Comparison of ENCODE assay signal across 7 mouse cellular contexts in the genomic region with DNA sequence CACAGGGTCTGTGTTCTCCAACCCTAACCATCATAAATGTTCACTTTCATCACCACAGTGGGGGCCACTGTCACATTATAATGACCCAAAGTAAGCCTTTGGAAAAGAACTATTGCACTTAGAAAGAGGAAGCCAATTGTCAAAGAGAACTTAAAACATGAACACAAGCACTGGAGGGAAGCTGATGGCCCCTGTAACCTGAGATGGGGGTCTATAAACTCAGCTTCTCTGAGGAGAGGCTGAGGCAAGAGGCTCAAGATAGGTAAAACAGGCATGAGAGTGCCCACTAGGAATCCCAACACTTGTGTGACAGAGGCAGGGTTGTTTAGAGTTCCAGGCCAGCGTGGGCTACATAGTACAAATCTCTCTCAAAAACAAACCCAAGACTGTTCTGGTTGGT. TPM values are rescaled to one million over a fixed set of nuclear protein-coding genes. Genes with fewer than 3 reads are reported as not detected.
A peak's percentile ranks its signal among the peaks of the same experiment; 100 is the strongest.
DNase-seq lines count a peak whose midpoint lies in the region; ATAC-seq and TF ChIP-seq lines count a peak whose summit lies in the region.

No protein-coding gene starts in this region.

- no peaks in the 10 kb centered on the region for H3K36me3 ChIP-seq in thymus, adult 2 months (ENCODE audit: control insufficient read depth, insufficient read depth, low read length)
- H3K36me3 ChIP-seq in forebrain, embryonic 16.5 days (ENCODE audit: control insufficient read depth, insufficient read depth): no peaks in the 10 kb centered on the region
- no peaks in the 10 kb centered on the region for H3K36me3 ChIP-seq in limb, embryonic 13.5 days
- H3K36me3 ChIP-seq in stomach, embryonic 14.5 days (ENCODE audit: control insufficient read depth, insufficient read depth, low read length): no peaks in the 10 kb centered on the region

- peak overlapping the region; percentile 94 for H3K9ac ChIP-seq in forebrain, embryonic 16.5 days (replicated peaks; ENCODE audit: low read depth, low read length)
- no peak overlapping the region for H3K9ac ChIP-seq in limb, embryonic 13.5 days
- H3K9ac ChIP-seq in stomach, embryonic 14.5 days (replicated peaks; ENCODE audit: low read depth, low read length): no peak overlapping the region

- H3K27me3 ChIP-seq in thymus, adult 2 months (ENCODE audit: control insufficient read depth, insufficient read depth, low read length): no peaks in the 10 kb centered on the region
- no peaks in the 10 kb centered on the region for H3K27me3 ChIP-seq in forebrain, embryonic 16.5 days (replicated peaks; ENCODE audit: control insufficient read depth, insufficient read depth, low read length)
- H3K27me3 ChIP-seq in limb, embryonic 13.5 days: no peaks in the 10 kb centered on the region
- no peaks in the 10 kb centered on the region for H3K27me3 ChIP-seq in stomach, embryonic 14.5 days (ENCODE audit: control insufficient read depth, insufficient read depth, low read length)

- no peak for TF ChIP-seq CTCF in thymus, adult 2 months (IDR thresholded peaks at IDR 0.05; ENCODE audit: borderline replicate concordance, control insufficient read depth, extremely low read depth, insufficient read depth, low read length, poor library complexity)

- ATAC-seq in forebrain, embryonic 16.5 days: no peak
- no peak for ATAC-seq in limb, embryonic 13.5 days (ENCODE audit: low FRiP score, low read depth)
- no peak for ATAC-seq in stomach, embryonic 14.5 days (ENCODE audit: insufficient number of reproducible peaks, insufficient read depth, low FRiP score, low read depth)

- TF ChIP-seq POLR2A in thymus, adult 2 months (IDR thresholded peaks at IDR 0.05; ENCODE audit: control insufficient read depth, extremely low read depth, insufficient read depth, low read length, poor library complexity): no peak

- H3K9me3 ChIP-seq in forebrain, embryonic 16.5 days (ENCODE audit: control insufficient read depth, low read length): no peaks in the 10 kb centered on the region
- no peaks in the 10 kb centered on the region for H3K9me3 ChIP-seq in limb, embryonic 13.5 days
- no peaks in the 10 kb centered on the region for H3K9me3 ChIP-seq in stomach, embryonic 14.5 days (ENCODE audit: control insufficient read depth, low read depth, low read length)

- peak; percentile 9 for DNase-seq in thymus, postnatal 25 days
- DNase-seq in thymus, adult 2 months: no peak
- DNase-seq in right cerebral cortex, postnatal 25 days: no peak
- no peak for DNase-seq in urinary bladder, postnatal 36 days (ENCODE audit: low spot score in 2 of 2)

- peak overlapping the region; percentile 73 for H3K4me2 ChIP-seq in forebrain, embryonic 16.5 days (ENCODE audit: low read length)
- H3K4me2 ChIP-seq in limb, embryonic 13.5 days (replicated peaks): peak overlapping the region; percentile 63
- H3K4me2 ChIP-seq in stomach, embryonic 14.5 days (replicated peaks; ENCODE audit: low read depth, low read length): peak overlapping the region; percentile 32

- 85% methylated on average over 1 of the region's 1 CpGs for WGBS in thymus, adult 2 months
- WGBS in forebrain, embryonic 16.5 days: 50% methylated on average over 1 of the region's 1 CpGs
- 25% methylated on average over 1 of the region's 1 CpGs for WGBS in limb, embryonic 13.5 days
- WGBS in stomach, embryonic 14.5 days: 52% methylated on average over 1 of the region's 1 CpGs

- no peak overlapping the region for H3K27ac ChIP-seq in thymus, adult 2 months (ENCODE audit: control insufficient read depth, insufficient read depth, low read length)
- H3K27ac ChIP-seq in forebrain, embryonic 16.5 days (ENCODE audit: low read length): peak overlapping the region; percentile 94; the same call in 1 of the 2 replicates
- peak overlapping the region; percentile 97 for H3K27ac ChIP-seq in limb, embryonic 13.5 days
- peak overlapping the region; percentile 82 for H3K27ac ChIP-seq in stomach, embryonic 14.5 days (ENCODE audit: low read length)

- no peak overlapping the region for H3K4me3 ChIP-seq in thymus, adult 2 months (ENCODE audit: control insufficient read depth, insufficient read depth, low read length)
- peak overlapping the region; percentile 90 for H3K4me3 ChIP-seq in forebrain, embryonic 16.5 days (replicated peaks; ENCODE audit: low read length)
- peak overlapping the region; percentile 57 for H3K4me3 ChIP-seq in limb, embryonic 13.5 days
- peak overlapping the region; percentile 58 for H3K4me3 ChIP-seq in stomach, embryonic 14.5 days (ENCODE audit: low read depth, low read length)

- peaks cover 2% of the 10 kb centered on the region; the same call in 1 of the 2 replicates for H3K4me1 ChIP-seq in thymus, adult 2 months (replicated peaks; ENCODE audit: control insufficient read depth, insufficient read depth, low read length)
- H3K4me1 ChIP-seq in forebrain, embryonic 16.5 days (replicated peaks; ENCODE audit: control insufficient read depth, insufficient read depth, low read length): peaks cover 8% of the 10 kb centered on the region
- peaks cover 7% of the 10 kb centered on the region for H3K4me1 ChIP-seq in limb, embryonic 13.5 days
- 0 out of 2 replicates have a peak, but pooled peaks cover 4% of the 10 kb centered on the region for H3K4me1 ChIP-seq in stomach, embryonic 14.5 days (ENCODE audit: control insufficient read depth, insufficient read depth, low read length)

RNA-seq across cellular contexts. Expression of gene Atg10, which starts 0.7 kb away (rescaled TPM):
- polyA plus RNA-seq in thymus, adult 2 months (2012; rRNA removed): 1.4 and 1.6 TPM in 2 replicates
- polyA plus RNA-seq in forebrain, embryonic 16.5 days (2015; fragmentation: Nextera tagmentation; extraction: Ambion mirVana): 14.0 and 15.0 TPM in 2 replicates
- polyA plus RNA-seq in limb, embryonic 13.5 days (2015; fragmentation: Nextera tagmentation; extraction: Ambion mirVana): 18.1 and 19.8 TPM in 2 replicates
- polyA plus RNA-seq in stomach, embryonic 14.5 days (2014; fragmentation: Nextera tagmentation; extraction: Ambion mirVana): 14.7 and 15.0 TPM in 2 replicates
